Comparison of ENCODE assay signal across 20 mouse cellular contexts in genomic region chr1:161496866-161497645, GRCm38 (mm10). TPM values are rescaled to one million over a fixed set of nuclear protein-coding genes. Genes with fewer than 3 reads are reported as not detected.
A peak's percentile ranks its signal among the peaks of the same experiment; 100 is the strongest.
DNase-seq lines count a peak whose midpoint lies in the region; ATAC-seq and TF ChIP-seq lines count a peak whose summit lies in the region.
"Had no signal": no experiment of that assay in that cellular context is flagged by ENCODE, and none has a peak within 500 bp of the region (broad histone marks: within the 10 kb centered on the region; RNA-seq: fewer than 3 reads in every experiment).

No protein-coding gene starts in this region.

- no peaks in the 10 kb centered on the region for H3K27me3 ChIP-seq in heart, embryonic 13.5 days (replicated peaks)
- H3K27me3 ChIP-seq in heart, embryonic 10.5 days (ENCODE audit: insufficient read depth, poor library complexity, severe bottlenecking): no peaks in the 10 kb centered on the region
- H3K27me3 ChIP-seq: forebrain, embryonic 12.5 days; heart, embryonic 12.5 days; limb, embryonic 13.5 days; liver, embryonic 15.5 days; megakaryocyte, embryonic 14.5 days; midbrain, embryonic 15.5 days had no signal

- H3K27ac ChIP-seq in heart, embryonic 13.5 days (replicated peaks): no peak overlapping the region
- H3K27ac ChIP-seq in heart, embryonic 10.5 days: no peak overlapping the region
- H3K27ac ChIP-seq in embryonic fibroblast, embryonic 13.5 days (ENCODE audit: insufficient read depth, low read length): peak overlapping the region; percentile 52; the same call in 1 of the 2 replicates
- H3K27ac ChIP-seq: forebrain, embryonic 12.5 days; limb, embryonic 13.5 days; liver, embryonic 15.5 days; midbrain, embryonic 15.5 days had no signal

- no peak for ATAC-seq in heart, embryonic 13.5 days (ENCODE audit: extremely low read depth, insufficient number of reproducible peaks, low FRiP score, low TSS enrichment)
- ATAC-seq in neutrophil, adult 5-6 weeks (ENCODE audit: extremely low read depth, insufficient number of reproducible peaks, low FRiP score, poor library complexity, severe bottlenecking): 0 out of 2 replicates have a peak, but pooled peaks have one; percentile 22
- ATAC-seq: midbrain, embryonic 15.5 days had no signal

- H3K9me3 ChIP-seq in heart, embryonic 13.5 days: no peaks in the 10 kb centered on the region
- H3K9me3 ChIP-seq in heart, embryonic 10.5 days: no peaks in the 10 kb centered on the region
- H3K9me3 ChIP-seq: forebrain, embryonic 12.5 days; heart, embryonic 12.5 days; limb, embryonic 13.5 days; liver, embryonic 15.5 days; megakaryocyte, embryonic 14.5 days; midbrain, embryonic 15.5 days had no signal

- TF ChIP-seq POLR2A in embryonic fibroblast, embryonic 13.5 days (IDR thresholded peaks at IDR 0.05; ENCODE audit: low read depth, low read length): no peak

- no peak overlapping the region for H3K4me3 ChIP-seq in heart, embryonic 13.5 days
- no peak overlapping the region for H3K4me3 ChIP-seq in heart, embryonic 10.5 days
- no peak overlapping the region for H3K4me3 ChIP-seq in embryonic fibroblast, embryonic 13.5 days (ENCODE audit: insufficient read depth, low read length)
- H3K4me3 ChIP-seq: forebrain, embryonic 12.5 days; heart, embryonic 12.5 days; limb, embryonic 13.5 days; liver, embryonic 15.5 days; megakaryocyte, embryonic 14.5 days; midbrain, embryonic 15.5 days had no signal

- WGBS in heart, embryonic 13.5 days: 43% methylated on average over 7 of the region's 7 CpGs
- WGBS in heart, embryonic 10.5 days: 64% methylated on average over 7 of the region's 7 CpGs

- no peaks in the 10 kb centered on the region for H3K36me3 ChIP-seq in heart, embryonic 13.5 days
- H3K36me3 ChIP-seq in heart, embryonic 10.5 days: no peaks in the 10 kb centered on the region
- H3K36me3 ChIP-seq: forebrain, embryonic 12.5 days; heart, embryonic 12.5 days; limb, embryonic 13.5 days; liver, embryonic 15.5 days; midbrain, embryonic 15.5 days had no signal

- H3K4me1 ChIP-seq in heart, embryonic 13.5 days: peaks cover 19% of the 10 kb centered on the region
- no peaks in the 10 kb centered on the region for H3K4me1 ChIP-seq in heart, embryonic 10.5 days
- H3K4me1 ChIP-seq in embryonic fibroblast, embryonic 13.5 days (ENCODE audit: control insufficient read depth, insufficient read depth, low read length): peaks cover 7% of the 10 kb centered on the region
- H3K4me1 ChIP-seq: forebrain, embryonic 12.5 days; liver, embryonic 15.5 days; midbrain, embryonic 15.5 days had no signal

- no peak for TF ChIP-seq CTCF in embryonic fibroblast, embryonic 13.5 days (IDR thresholded peaks at IDR 0.05; ENCODE audit: borderline replicate concordance, insufficient read depth, low read length)

- no peak for DNase-seq in heart, embryonic 10.5 days (ENCODE audit: low spot score)
- DNase-seq in right cerebral cortex, postnatal 14 days: peak; percentile 15
- no peak for DNase-seq in right cerebral cortex, postnatal 36 days (ENCODE audit: low spot score in 2 of 2)
- DNase-seq in cerebellum, postnatal 4 days (ENCODE audit: low spot score in 2 of 2): no peak
- no peak for DNase-seq in spleen, adult 18-20 months
- DNase-seq: cerebellum, adult 18-20 months; gastrocnemius, postnatal 25 days; kidney, adult 2 months had no signal

- H3K9ac ChIP-seq in heart, embryonic 13.5 days: no peak overlapping the region
- H3K9ac ChIP-seq: forebrain, embryonic 12.5 days; heart, embryonic 12.5 days; limb, embryonic 13.5 days; liver, embryonic 15.5 days; midbrain, embryonic 15.5 days had no signal

- H3K4me2 ChIP-seq in heart, embryonic 13.5 days: 0 out of 2 replicates have a peak overlapping the region, but pooled peaks have one; percentile 8
- H3K4me2 ChIP-seq: forebrain, embryonic 12.5 days; heart, embryonic 12.5 days; limb, embryonic 13.5 days; liver, embryonic 15.5 days; midbrain, embryonic 15.5 days had no signal

RNA-seq across cellular contexts. Expression of gene Tnfsf18, which starts 2.6 kb away (rescaled TPM):
- 0.09 TPM in 1 of 2 replicates, not detected in the other for polyA plus RNA-seq in heart, embryonic 13.5 days (2015; fragmentation: Nextera tagmentation; extraction: Ambion mirVana)
- polyA plus RNA-seq in heart, embryonic 10.5 days (2016; fragmentation: Nextera tagmentation; extraction: Ambion mirVana): 0.11 TPM in 1 of 2 replicates, not detected in the other
- polyA plus RNA-seq in embryonic fibroblast, embryonic 13.5 days (2011; ENCODE audit: insufficient read length, low read depth, missing spikeins): 0.25 and 0.87 TPM in 2 replicates
- 0.61 TPM in 1 of 2 replicates, not detected in the other for total RNA-seq in neutrophil, adult 5-6 weeks (2017)
- total RNA-seq: gastrocnemius, postnatal 25 days; hematopoietic stem cell, adult 5-6 weeks had no signal
- polyA plus RNA-seq: forebrain, embryonic 12.5 days; limb, embryonic 13.5 days; liver, embryonic 15.5 days; midbrain, embryonic 15.5 days; neural tube, embryonic 11.5 days; stomach, embryonic 16.5 days had no signal
